Mouse (Mus musculus) liver, adult 2 months (tissue): ENCODE measurements around the gene Rars.

Experiments
- CTCF ChIP-seq: fragments of 200-500 bp; IDR thresholded peaks from 2 replicates; pipeline ENCODE4 v1.5.1; 2011; ENCODE audit warnings: low read depth, low read length, control low read depth
- POLR2A ChIP-seq: fragments of 200-500 bp; IDR thresholded peaks from 2 replicates; pipeline ENCODE4 v1.6.1; 2011; ENCODE audit warnings: low read length, control low read depth; ENCODE audit not compliant: insufficient read depth; ENCODE audit errors: extremely low read depth

DNA sequence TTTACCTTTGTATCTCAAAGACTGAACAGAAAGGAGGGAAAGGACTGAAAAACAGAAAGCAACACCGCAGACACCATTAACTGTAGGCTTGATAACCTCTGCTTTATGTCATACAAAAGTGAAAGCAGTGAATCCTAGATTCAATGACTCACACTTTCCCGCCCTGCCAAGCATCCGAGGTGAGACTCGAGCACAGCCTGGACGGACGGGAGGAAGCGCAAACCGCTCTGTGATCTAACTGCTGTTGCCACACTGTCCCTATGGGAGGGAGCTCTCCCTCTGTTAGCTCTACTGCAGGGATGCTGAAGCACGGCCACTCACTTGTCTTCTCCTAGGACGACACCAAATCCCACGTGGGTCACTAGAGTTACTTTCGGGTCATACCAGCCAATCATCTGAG is 18.0 kb downstream of the Rars start:
- TF ChIP-seq CTCF = no peak
- no peak for TF ChIP-seq POLR2A
